Mouse (Mus musculus) CH12.LX (cell line): Measurements from ENCODE around the gene Gm45785. TPM values are rescaled to one million over a fixed set of nuclear protein-coding genes. Genes with fewer than 3 reads are reported as not detected.

ENCODE experiments used
- DNase-seq: peaks from one replicate; pipeline ENCODE4 v3.0.0-alpha.2; 2013; ENCODE audit errors: extremely low read depth
- H3K27ac ChIP-seq: 2 replicates; pipeline ENCODE4 v1.5.1; 2012; ENCODE audit warnings: low read depth, mild to moderate bottlenecking, control low read depth, moderate library complexity; ENCODE audit not compliant: insufficient read depth
- H3K27me3 ChIP-seq: replicated peaks from 2 replicates; pipeline ENCODE3; 2012; ENCODE audit warnings: inconsistent platforms
- H3K36me3 ChIP-seq, 2 experiments: replicated peaks in 1 of 2; 2 replicates each; pipeline versions ENCODE3 to v1.6.1; 2012; ENCODE audit warnings: inconsistent platforms in 1 of 2, low read length in 1 of 2, mild to moderate bottlenecking in 1 of 2, mixed read lengths in 1 of 2, moderate library complexity in 1 of 2; ENCODE audit not compliant: control insufficient read depth in 1 of 2, insufficient read depth in 1 of 2
- H3K4me1 ChIP-seq, 2 experiments: 2 replicates each; pipeline ENCODE4 v1.6.1; 2012; ENCODE audit warnings: inconsistent platforms in 1 of 2, moderate library complexity in 1 of 2; ENCODE audit not compliant: insufficient read depth in 2 of 2, control insufficient read depth in 1 of 2
- H3K4me2 ChIP-seq: 2 replicates; pipeline ENCODE4 v1.6.1; 2012; ENCODE audit warnings: low read depth, mild to moderate bottlenecking, control low read depth; ENCODE audit not compliant: poor library complexity, insufficient read depth, severe bottlenecking
- H3K4me3 ChIP-seq, 3 experiments: fragments of 150-350 bp in 1 of 3; sonication (generic) in 1 of 3; replicated peaks in 1 of 3; 2 replicates each; pipeline versions ENCODE3 to v1.5.1; 2011 to 2012; ENCODE audit warnings: low read depth in 2 of 3, low read length in 2 of 3, mild to moderate bottlenecking in 2 of 3, moderate library complexity in 2 of 3, control low read depth in 1 of 3, improper control_type of control experiment in 1 of 3, inconsistent platforms in 1 of 3, mixed read lengths in 1 of 3; ENCODE audit not compliant: poor library complexity in 1 of 3
- H3K79me2 ChIP-seq: replicated peaks from 2 replicates; pipeline ENCODE4 v1.6.1; 2012; ENCODE audit warnings: mild to moderate bottlenecking, moderate library complexity; ENCODE audit not compliant: control insufficient read depth, poor library complexity, insufficient read depth, severe bottlenecking; ENCODE audit errors: extremely low read depth
- H3K9ac ChIP-seq: 2 replicates; pipeline ENCODE4 v1.6.1; 2012; ENCODE audit warnings: low read depth, mild to moderate bottlenecking, control low read depth, moderate library complexity; ENCODE audit not compliant: insufficient read depth
- H3K9me3 ChIP-seq: replicated peaks from 2 replicates; pipeline ENCODE3; 2012; ENCODE audit warnings: low read length, inconsistent platforms, mixed read lengths
- CHD2 ChIP-seq: IDR thresholded peaks from 2 replicates; pipeline ENCODE4 v1.6.1; 2011; ENCODE audit warnings: low read length, improper control_type of control experiment
- CTCF ChIP-seq, 2 experiments: IDR thresholded peaks in 1 of 2; conservative IDR thresholded peaks in 1 of 2; 2 replicates each; pipeline ENCODE4 v1.5.1; 2011 to 2012; ENCODE audit warnings: low read depth in 2 of 2, low read length in 2 of 2, improper control_type of control experiment in 1 of 2, inconsistent platforms in 1 of 2, mild to moderate bottlenecking in 1 of 2, moderate library complexity in 1 of 2
- MAX ChIP-seq: IDR thresholded peaks from 2 replicates; pipeline ENCODE4 v1.6.1; 2011; ENCODE audit warnings: low read length, improper control_type of control experiment
- NELFE ChIP-seq: IDR thresholded peaks from 2 replicates; pipeline ENCODE4 v1.6.1; 2011; ENCODE audit warnings: low read depth, low read length, improper control_type of control experiment
- RAD21 ChIP-seq: IDR thresholded peaks from 2 replicates; pipeline ENCODE4 v1.6.1; 2011; ENCODE audit warnings: low read depth, mild to moderate bottlenecking, low read length, improper control_type of control experiment, moderate library complexity
- RCOR1 ChIP-seq: conservative IDR thresholded peaks from 2 replicates; pipeline ENCODE4 v1.6.1; 2012; ENCODE audit warnings: low read depth, mild to moderate bottlenecking, inconsistent platforms, low read length, improper control_type of control experiment
- ZMIZ1 ChIP-seq: IDR thresholded peaks from 2 replicates; pipeline ENCODE4 v1.6.1; 2012; ENCODE audit warnings: low read depth, mild to moderate bottlenecking, inconsistent platforms, low read length, improper control_type of control experiment
- ZNF384 ChIP-seq: IDR thresholded peaks from 2 replicates; pipeline ENCODE4 v1.6.1; 2012; ENCODE audit warnings: low read depth, low read length, improper control_type of control experiment, inconsistent platforms
- dilution Hi-C: fragments of 300-500 bp; cut with MboI; formaldehyde crosslinking; loops from 2 replicates; pipeline ENCODE4 v1.14.3; 2020; ENCODE audit warnings: low sequenced_read_pairs; ENCODE audit not compliant: extremely low pct_unique_long_range_greater_than_20kb, extremely low pct_ligation_motif_present
- in situ Hi-C: fragments of 300-500 bp; cut with MboI; formaldehyde crosslinking; loops from 3 replicates; pipeline ENCODE4 v1.14.3; 2019; ENCODE audit warnings: low sequenced_read_pairs, low pct_ligation_motif_present, low pct_unique_long_range_greater_than_20kb, mixed read lengths
- polyA plus RNA-seq: library from polyadenylated mRNA; unstranded; fragments of >175 nt; gene quantifications from 2 replicates; pipeline ENCODE4 v1.2.1, GENCODE M21; 2012; ENCODE audit warnings: low read depth; ENCODE audit not compliant: insufficient read length
- total RNA-seq, 2 experiments: library from RNA; depleted of rRNA; stranded (reverse); fragments of 300-350 nt in 1 of 2; fragments of >200 nt in 1 of 2; gene quantifications; 2 replicates each; pipeline ENCODE4 v1.2.3; 2012 to 2014

Gm45785 gene
- total and polyA plus RNA-seq, 3 experiments = not detected

GRCm38 (mm10) chr7:140899121-140899520 is 43.0 kb upstream of the Gm45785 start:
- no peaks in the 10 kb centered on the region for H3K79me2 ChIP-seq
- DNase-seq = no peak
- in situ Hi-C loops (no loop called here), dilution Hi-C loops (no loop called here)
- H3K27me3 ChIP-seq = no peaks in the 10 kb centered on the region
- no peak overlapping the region for H3K4me2 ChIP-seq
- no peak overlapping the region for H3K27ac ChIP-seq
- TF ChIP-seq RCOR1 (no peak), NELFE (no peak), CTCF (conservative IDR thresholded peaks at IDR 0.05 in 1 of 2, IDR thresholded peaks at IDR 0.05 in 1 of 2; ENCODE audit: low read depth in 2 of 2, low read length in 2 of 2) (no peak), MAX (no peak), ZNF384 (no peak)
- H3K9me3 ChIP-seq = no peaks in the 10 kb centered on the region
- H3K4me1 ChIP-seq = no peaks in the 10 kb centered on the region
- H3K4me3 ChIP-seq = no peak overlapping the region
- peaks cover 35 to 68% of the 10 kb centered on the region in 2 experiments for H3K36me3 ChIP-seq
- H3K9ac ChIP-seq = no peak overlapping the region

DNA sequence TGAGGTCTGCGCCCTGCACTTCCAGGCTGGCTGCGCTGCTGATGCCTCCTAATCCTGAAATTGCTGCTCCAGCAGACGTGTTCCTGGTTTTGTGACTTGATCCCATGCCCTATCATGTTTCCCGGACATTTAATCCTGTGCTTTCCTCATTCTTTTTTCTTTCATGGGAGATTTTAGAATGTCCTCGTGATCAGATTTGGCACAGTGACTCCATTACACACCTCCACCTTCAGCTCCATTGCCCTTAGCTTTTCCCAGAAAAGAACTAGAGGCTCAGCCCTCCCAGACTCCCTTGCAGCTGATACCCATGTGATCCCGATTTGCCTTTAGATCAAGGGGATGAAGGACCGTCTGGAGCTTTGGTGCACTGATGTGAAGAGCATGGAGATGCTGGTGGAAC is 41.7 kb upstream of the Gm45785 start:
- dilution Hi-C loops = no loop called here
- Histone ChIP-seq H3K27me3 (no peaks in the 10 kb centered on the region), H3K79me2 (no peaks in the 10 kb centered on the region), H3K4me2 (no peak overlapping the region), H3K27ac (no peak overlapping the region), H3K4me3 (no peak overlapping the region), H3K9ac (no peak overlapping the region), H3K9me3 (no peaks in the 10 kb centered on the region), H3K36me3 (peaks cover 42 to 79% of the 10 kb centered on the region in 2 experiments), H3K4me1 (no peaks in the 10 kb centered on the region)
- no peak for DNase-seq
- TF ChIP-seq ZMIZ1 = no peak
- in situ Hi-C loops = no loop called here

DNA sequence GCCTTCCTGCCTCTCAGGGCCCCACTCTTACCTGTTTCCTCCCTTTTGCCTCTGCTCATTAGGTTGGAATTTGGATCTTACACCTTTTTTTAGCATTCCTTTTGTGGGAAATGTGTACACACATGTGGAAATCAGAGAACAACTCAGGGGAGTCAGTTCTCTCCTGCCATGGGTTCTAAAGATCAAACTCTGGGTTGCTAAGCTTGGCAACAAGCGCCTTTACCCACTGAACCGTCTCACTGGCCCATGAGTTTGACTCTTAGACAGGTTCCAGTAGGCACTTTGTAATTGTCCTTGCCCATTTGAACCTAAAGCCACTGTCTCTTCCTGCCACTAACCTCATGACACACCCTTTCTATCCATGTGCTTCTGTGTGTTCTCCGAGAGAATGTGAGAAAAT is 38.5 kb upstream of the Gm45785 start:
- Histone ChIP-seq H3K27me3 (no peaks in the 10 kb centered on the region), H3K27ac (no peak overlapping the region), H3K9ac (no peak overlapping the region), H3K79me2 (no peaks in the 10 kb centered on the region; the same call in 1 of the 2 replicates), H3K4me1 (no peaks in the 10 kb centered on the region), H3K9me3 (no peaks in the 10 kb centered on the region), H3K4me2 (no peak overlapping the region), H3K4me3 (no peak overlapping the region), H3K36me3 (peaks cover 62 to 79% of the 10 kb centered on the region in 2 experiments)
- in situ Hi-C loops = no loop called here
- TF ChIP-seq CHD2 = no peak
- no peak for TF ChIP-seq ZMIZ1
- no peak for TF ChIP-seq RAD21
- no peak for DNase-seq
- dilution Hi-C loops = no loop called here
